Mouse (Mus musculus): Measurements from ENCODE around the gene Dap.

DNA sequence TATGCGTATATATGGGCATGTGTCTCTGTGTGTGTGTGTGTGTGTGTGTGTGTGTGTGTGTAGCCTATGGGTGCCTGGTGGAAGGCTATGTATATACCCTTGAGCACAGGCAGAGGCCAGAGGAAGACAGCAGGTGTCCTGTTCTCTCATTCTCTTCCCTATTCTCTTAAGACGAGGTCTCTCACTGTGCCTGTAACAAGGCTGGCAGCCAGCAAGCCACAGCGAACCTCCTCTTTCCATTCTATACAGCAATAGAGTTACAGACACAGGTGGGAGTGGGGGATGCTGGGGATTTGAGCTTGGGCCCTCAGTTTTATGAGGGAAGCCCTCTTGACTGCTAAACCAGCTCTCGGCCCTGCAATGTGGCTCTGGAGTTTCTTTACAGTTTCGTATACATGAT is 55.9 kb downstream of the Dap start:
- TF ChIP-seq POLR2A (IDR thresholded peaks at IDR 0.05; ENCODE audit: low read depth, low read length) (no peak), CTCF (IDR thresholded peaks at IDR 0.05; ENCODE audit: borderline replicate concordance, insufficient read depth, low read length) (no peak)

Measured in embryonic fibroblast, embryonic 13.5 days (primary cell).